Mouse (Mus musculus) embryo, embryonic 11.5 days (tissue): ENCODE measurements around the gene Pltp.
"Not testable (repeated sequence)": the region's sequence is repeated elsewhere in the genome, so short reads cannot be mapped to it uniquely, and the experiment has no call there.

ENCODE experiments used
- DNase-seq: peaks from one replicate; pipeline ENCODE4 v3.0.0-alpha.2; 2012; ENCODE audit warnings: low read depth, low spot score

Pltp gene

GRCm38 (mm10) chr2:164806614-164807013 is 50.9 kb downstream of the Pltp start:
- DNase-seq, result no peak

- no peak for DNase-seq
Measured at GRCm38 (mm10) chr2:164805332-164805718, 52.2 kb downstream of the Pltp start.

GRCm38 (mm10) chr2:164804533-164805331 is 52.8 kb downstream of the Pltp start, which contains the start of the genes Acot8 and Zswim3:
Acot8 (minus strand) TSS chr2:164804882.
Zswim3 (plus strand) TSS chr2:164805098.
- DNase-seq, result peak; percentile 98

GRCm38 (mm10) chr2:164803921-164804313 is 53.6 kb downstream of the Pltp start:
- no peak for DNase-seq

- DNase-seq, result no peak
Measured at GRCm38 (mm10) chr2:164803201-164803920, 54.1 kb downstream of the Pltp start.

GRCm38 (mm10) chr2:164800252-164801004 is 57.1 kb downstream of the Pltp start:
- DNase-seq, result no peak

GRCm38 (mm10) chr2:164798554-164798953 is 59.0 kb downstream of the Pltp start:
- DNase-seq, result not testable (repeated sequence)

GRCm38 (mm10) chr2:164795868-164796267 is 61.6 kb downstream of the Pltp start:
- DNase-seq, result no peak

- DNase-seq, result peak; percentile 74
Measured at GRCm38 (mm10) chr2:164794293-164794692, 63.2 kb downstream of the Pltp start.

- no peak for DNase-seq
Measured at GRCm38 (mm10) chr2:164793772-164794171, 63.7 kb downstream of the Pltp start.

- DNase-seq, result no peak
Measured at GRCm38 (mm10) chr2:164793236-164793635, 64.3 kb downstream of the Pltp start.

- DNase-seq, result no peak
Measured at GRCm38 (mm10) chr2:164792400-164793190, 64.9 kb downstream of the Pltp start.

GRCm38 (mm10) chr2:164791841-164792261 is 65.7 kb downstream of the Pltp start:
- no peak for DNase-seq

- no peak for DNase-seq
Measured at GRCm38 (mm10) chr2:164790451-164790850, 67.1 kb downstream of the Pltp start.
